Mouse (Mus musculus) cerebellum, adult 2 months (tissue): ENCODE results near the gene Wars.

Source experiments
- CTCF ChIP-seq: fragments of 200-500 bp; IDR thresholded peaks from 2 replicates; pipeline ENCODE4 v1.5.1; 2011; ENCODE audit warnings: low read depth, mild to moderate bottlenecking, control low read depth, low read length, moderate library complexity, borderline replicate concordance; ENCODE audit not compliant: insufficient read depth
- POLR2A ChIP-seq: fragments of 200-500 bp; IDR thresholded peaks from 2 replicates; pipeline ENCODE4 v1.6.1; 2011; ENCODE audit warnings: low read length, control low read depth, borderline replicate concordance; ENCODE audit not compliant: insufficient read depth

GRCm38 (mm10) chr12:108852822-108853221 is 41.2 kb downstream of the Wars start:
- TF ChIP-seq CTCF: no peak
- TF ChIP-seq POLR2A: no peak
